Mouse (Mus musculus) layer of hippocampus, adult 11-12 months (tissue): ENCODE results near the gene Abcc8.
A peak's percentile ranks its signal among the peaks of the same experiment; 100 is the strongest.
"Not testable (repeated sequence)": the region's sequence is repeated elsewhere in the genome, so short reads cannot be mapped to it uniquely, and the experiment has no call there.

Source experiments
- DNase-seq: peaks from one replicate; pipeline ENCODE4 v3.0.0; 2022; ENCODE audit warnings: low spot score

Gene Abcc8

GRCm38 (mm10) chr7:46179431-46180275 is at the start of gene Abcc8:
Gene Abcc8, minus strand, starts transcription at chr7:46180033.
- peak; percentile 45 for DNase-seq

- DNase-seq: no peak
These were observed 47.1 kb upstream of the Abcc8 start for GRCm38 (mm10) chr7:46226936-46227335.

DNA sequence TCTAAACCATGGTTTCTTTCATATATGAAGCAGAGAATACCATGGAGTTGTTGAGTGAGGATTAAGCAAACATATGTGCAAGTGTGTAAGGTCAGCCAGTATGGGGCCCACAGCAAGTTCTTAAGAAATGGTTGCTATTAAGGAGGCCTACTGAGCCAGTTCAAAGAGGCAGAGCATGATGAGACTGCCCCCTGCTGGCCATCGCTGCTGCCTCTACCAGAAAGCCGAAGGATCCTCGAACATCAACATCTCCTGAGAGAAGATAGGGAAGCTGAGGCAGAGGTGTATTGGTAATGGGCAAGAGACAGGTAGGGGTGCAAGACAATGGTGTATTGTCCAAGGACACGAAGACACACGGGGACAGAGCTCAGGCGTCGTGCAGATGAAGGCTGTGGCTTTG is 46.4 kb upstream of the Abcc8 start:
- peak; percentile 69 for DNase-seq

GRCm38 (mm10) chr7:46220591-46221129 is 40.8 kb upstream of the Abcc8 start:
- no peak for DNase-seq

DNA sequence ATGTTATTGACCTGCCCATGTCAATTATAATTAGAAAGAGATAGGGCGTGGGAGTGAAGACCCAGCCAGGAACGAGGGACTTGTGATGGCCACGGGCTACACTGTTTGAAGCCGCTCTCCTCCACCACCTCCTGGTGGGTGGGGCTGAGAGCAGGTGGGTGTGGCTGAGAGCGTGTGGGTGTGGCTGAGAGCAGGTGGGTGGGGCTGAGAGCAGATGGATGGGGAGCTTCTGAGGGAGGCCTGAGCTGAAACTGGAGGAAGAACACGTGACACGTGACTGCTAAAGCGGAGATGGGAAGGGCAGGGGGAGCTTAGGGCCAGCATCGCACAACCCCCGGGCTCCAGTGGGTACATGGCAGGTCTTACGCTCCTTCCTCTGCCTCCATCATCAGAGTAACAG is 38.6 kb upstream of the Abcc8 start:
- no peak for DNase-seq

DNA sequence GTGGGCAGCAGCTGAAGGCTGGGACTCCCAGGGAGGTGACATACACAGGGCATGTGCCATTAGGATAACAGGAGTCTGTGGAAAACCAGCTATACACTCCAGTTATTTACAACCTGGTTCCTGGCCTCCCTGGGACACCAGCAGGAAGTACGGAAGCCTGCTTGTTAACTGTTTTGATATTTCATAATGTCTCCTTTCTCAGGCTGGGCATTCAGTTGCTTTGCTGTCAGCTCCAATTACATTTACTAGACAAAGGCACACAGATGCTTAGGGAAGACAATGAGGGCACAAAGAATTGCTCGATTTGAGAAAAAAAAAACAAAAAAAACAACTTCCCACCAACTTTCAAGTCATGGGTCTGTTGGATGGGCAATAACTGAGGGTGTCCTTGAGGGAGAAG is 36.6 kb upstream of the Abcc8 start:
- no peak for DNase-seq

- DNase-seq: no peak
These were observed 30.4 kb upstream of the Abcc8 start for GRCm38 (mm10) chr7:46210276-46210675.

GRCm38 (mm10) chr7:46208131-46208530 is 28.3 kb upstream of the Abcc8 start:
- DNase-seq: no peak

- no peak for DNase-seq
These were observed 24.9 kb upstream of the Abcc8 start for GRCm38 (mm10) chr7:46204775-46205174.

GRCm38 (mm10) chr7:46204046-46204471 is 24.2 kb upstream of the Abcc8 start:
- peak; percentile 62 for DNase-seq

GRCm38 (mm10) chr7:46201649-46202048 is 21.8 kb upstream of the Abcc8 start:
- no peak for DNase-seq

- DNase-seq: no peak
These were observed 20.2 kb upstream of the Abcc8 start for GRCm38 (mm10) chr7:46200021-46200420.

DNA sequence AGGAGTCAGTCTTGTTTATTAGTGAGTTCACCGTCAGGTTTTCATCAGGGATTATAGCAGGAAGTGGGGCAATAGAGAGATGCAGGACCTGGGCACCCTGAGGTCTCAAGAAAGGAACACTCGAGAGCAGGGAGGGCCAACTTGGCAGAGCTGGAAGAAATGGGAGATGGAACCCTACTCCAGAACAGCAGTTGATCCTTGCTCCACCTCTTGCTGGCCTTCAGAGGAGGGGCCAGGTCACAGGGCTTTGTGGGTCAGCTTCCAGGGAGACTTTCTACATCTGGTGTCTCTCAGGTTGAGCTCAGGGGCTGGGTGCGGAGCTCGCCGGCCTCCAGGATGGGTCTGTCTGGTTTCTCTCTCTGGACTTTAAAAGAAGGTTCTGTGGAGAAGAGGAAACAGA is 15.5 kb upstream of the Abcc8 start:
- no peak for DNase-seq

DNA sequence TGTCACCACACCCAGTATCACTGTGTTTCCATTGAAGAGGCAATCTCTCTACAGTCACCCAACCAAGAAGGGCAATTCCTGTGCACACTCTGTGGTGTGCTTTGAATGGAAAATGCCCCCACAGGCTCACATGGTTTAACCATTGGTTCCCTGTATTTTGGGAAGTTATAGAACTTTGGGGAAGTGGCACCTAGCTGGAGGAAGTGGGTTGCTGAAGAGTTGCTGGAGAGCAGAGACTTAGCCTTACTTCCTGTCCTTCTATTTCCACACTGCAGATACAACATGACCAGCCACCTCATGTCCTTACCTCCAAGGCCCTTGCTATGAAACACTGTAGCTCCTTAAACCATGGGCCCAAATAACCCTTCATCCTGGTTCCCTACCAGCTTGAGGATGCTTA is 4.4 kb upstream of the Abcc8 start:
- DNase-seq: no peak

DNA sequence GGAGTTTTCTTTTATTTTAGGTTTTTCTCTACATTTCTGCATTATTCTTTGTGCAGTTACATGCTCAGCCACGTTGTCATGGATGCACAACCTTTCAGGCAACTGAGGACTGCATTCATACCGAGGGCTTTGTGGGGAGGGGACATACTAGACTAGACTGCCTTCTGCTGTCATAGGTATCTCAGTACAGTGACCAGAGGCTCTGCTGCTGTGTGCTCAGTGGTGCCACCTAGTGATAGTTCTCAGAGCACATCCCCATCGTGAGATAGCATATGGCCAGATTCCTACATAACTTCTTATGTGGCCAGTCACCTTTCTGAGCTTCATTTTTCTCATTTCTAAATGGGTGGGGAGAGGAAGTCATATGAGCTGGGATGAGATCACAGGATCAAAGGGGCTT is 1.8 kb upstream of the Abcc8 start:
- peak; percentile 66 for DNase-seq

GRCm38 (mm10) chr7:46168980-46169379 is 10.9 kb downstream of the Abcc8 start:
- not testable (repeated sequence) for DNase-seq

DNA sequence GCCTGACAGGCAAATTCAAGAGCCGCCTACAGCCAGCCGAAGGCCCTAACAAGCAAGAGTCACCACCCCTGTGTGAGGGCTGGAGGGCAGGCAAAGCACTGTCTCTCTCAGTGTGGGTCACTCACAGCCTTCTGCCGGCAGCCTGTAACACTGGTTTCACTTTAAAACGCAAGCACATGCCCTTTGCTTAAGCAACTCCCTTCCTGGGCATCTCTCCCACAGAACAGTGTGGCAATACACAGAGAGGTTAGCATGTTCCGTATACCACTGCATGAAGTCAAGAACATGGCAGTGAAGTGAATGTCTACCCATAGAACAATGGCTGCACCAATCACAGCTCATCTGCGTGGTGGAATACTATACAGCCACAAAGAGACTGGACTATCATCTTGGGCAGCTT is 11.4 kb downstream of the Abcc8 start:
- DNase-seq: no peak

DNA sequence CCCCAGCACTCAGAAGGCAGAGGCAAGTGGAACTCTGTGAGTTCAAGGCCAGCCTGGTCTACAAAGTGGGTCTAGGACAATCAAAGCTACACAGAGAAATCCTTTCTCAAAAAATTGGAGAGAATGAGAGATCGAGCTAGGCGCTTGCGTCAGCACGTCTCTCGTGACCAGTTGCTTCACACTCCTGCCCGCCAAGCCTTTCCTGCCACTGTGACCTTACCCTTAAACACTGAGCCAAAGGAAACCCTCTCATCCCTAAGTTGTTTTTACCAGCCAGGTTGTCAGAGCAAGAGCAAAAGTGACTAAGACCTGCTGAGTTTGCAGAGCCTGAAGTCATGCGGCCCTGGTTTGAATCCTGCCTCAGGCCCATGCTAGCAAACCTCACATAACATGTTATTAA is 11.9 kb downstream of the Abcc8 start:
- DNase-seq: no peak

DNA sequence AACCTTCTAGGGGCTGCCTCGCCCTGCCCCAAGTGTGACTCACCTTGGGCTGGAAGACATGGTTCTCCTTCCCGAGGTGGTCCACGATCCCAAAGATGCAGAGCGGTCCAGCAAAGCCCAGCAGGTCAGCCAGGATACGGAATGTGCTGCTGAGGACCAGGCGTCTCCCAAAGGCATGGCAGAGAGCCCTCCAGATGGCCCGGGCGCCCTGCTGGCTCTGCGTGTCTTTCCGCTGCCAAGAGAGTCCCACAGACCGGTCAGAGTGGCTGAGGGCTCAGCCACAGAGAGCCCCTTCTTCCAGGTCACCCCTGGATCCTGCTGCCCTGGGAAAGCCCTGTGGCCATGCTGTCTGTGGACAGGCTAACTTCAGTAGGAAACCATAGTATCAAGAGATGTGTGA is 14.0 kb downstream of the Abcc8 start:
- no peak for DNase-seq

DNA sequence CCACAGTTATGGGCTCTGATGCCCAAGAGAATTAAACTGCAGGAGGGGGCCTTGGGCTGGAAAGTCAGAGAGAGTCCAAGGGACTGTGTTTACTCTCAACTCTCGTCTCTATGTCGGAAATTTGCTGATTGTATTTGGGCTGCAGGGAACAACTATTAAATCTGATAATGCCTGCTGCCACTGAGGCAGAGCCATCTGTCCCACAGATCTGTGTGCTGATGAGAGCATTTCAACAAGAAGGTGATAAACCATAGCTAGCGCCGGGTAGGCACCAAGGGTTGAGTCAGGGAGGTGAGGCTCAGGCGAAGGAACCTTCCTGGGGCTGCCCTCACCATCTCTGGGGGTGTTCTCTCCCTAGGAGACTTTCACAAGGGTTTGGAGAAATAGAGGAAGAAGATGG is 17.1 kb downstream of the Abcc8 start:
- DNase-seq: peak; percentile 36

DNA sequence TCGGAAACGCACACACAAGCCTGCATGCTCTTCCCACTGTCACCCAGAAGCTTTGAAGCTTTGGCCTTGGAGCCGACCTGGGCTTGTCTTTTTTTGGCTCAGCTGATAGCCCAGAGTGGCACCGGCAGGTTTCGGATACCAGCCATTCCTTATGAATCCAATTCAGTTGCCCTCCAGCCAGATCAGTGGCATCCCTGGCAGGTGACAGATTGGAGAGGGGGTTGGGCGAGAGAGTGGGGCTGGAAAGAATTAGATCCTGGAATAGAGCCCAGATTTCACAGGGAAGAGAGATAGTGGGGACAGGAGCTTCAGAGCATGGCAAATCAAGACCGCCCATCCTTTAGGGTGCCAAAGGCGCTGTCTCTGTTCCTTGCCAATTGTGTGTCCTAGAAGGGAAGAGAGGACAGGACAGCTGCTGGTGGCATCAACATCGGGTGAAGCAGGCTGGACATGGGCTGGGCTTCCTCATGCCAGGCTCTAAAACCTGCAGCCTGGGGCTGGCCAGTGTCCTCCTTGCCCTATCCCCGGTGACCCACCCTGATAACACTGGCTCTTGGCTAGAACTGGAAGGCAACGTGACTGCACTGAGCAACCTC is 17.6 kb downstream of the Abcc8 start:
- no peak for DNase-seq

DNA sequence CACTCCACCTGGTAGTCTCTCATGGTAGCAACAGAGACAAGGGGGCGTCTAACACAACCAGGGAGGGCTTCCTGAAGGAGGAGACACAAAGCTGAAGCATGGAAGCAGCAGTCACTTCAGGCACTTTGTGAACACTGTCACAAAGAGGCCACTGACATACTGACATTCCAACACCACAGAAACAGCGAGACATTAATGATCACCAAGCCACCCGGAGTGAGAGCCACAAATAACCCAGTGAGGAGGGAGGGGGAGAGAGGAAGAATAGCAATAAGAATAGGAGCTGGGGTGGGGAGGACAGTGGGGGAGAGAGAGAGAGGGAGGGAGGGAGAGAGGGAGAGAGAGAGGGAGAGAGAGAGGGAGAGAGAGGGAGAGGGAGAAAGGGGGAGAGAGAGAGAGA is 18.2 kb downstream of the Abcc8 start:
- no peak for DNase-seq

DNA sequence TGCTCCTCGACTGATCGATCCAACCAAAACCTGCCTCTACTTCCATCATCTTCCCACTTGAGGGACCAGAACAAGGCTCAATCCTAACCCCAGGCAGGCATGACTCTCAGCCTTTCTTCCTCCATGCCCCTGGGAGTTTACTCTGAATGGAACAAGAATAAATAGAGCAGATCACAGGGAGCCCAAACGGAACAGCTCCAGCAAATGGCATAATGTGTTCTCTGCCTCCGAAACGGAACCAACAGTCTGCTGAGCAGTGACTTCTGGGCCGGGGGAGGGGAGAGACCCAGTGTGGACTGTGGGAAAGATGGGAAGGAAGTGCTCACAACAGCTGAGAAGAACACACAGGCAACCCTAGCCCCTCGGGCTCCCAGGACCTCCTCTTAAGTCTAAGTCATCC is 22.1 kb downstream of the Abcc8 start:
- no peak for DNase-seq
